Mouse (Mus musculus) CH12.LX (cell line): ENCODE data around the gene Zscan20.

Source experiments
- CHD1 ChIP-seq: IDR thresholded peaks from 2 replicates; pipeline ENCODE4 v1.6.1; 2012; ENCODE audit warnings: low read depth, low read length, improper control_type of control experiment, inconsistent platforms
- CTCF ChIP-seq, 2 experiments: IDR thresholded peaks in 1 of 2; conservative IDR thresholded peaks in 1 of 2; 2 replicates each; pipeline ENCODE4 v1.5.1; 2011 to 2012; ENCODE audit warnings: low read depth in 2 of 2, low read length in 2 of 2, improper control_type of control experiment in 1 of 2, inconsistent platforms in 1 of 2, mild to moderate bottlenecking in 1 of 2, moderate library complexity in 1 of 2
- E2F4 ChIP-seq: IDR thresholded peaks from 2 replicates; pipeline ENCODE4 v1.6.1; 2011; ENCODE audit warnings: low read depth, low read length, improper control_type of control experiment; ENCODE audit not compliant: insufficient replicate concordance
- EP300 ChIP-seq: IDR thresholded peaks from 2 replicates; pipeline ENCODE4 v1.6.1; 2011; ENCODE audit warnings: low read length, improper control_type of control experiment
- ETS1 ChIP-seq: conservative IDR thresholded peaks from 2 replicates; pipeline ENCODE4 v1.6.1; 2012; ENCODE audit warnings: low read depth, mild to moderate bottlenecking, inconsistent platforms, low read length, improper control_type of control experiment, moderate library complexity
- HCFC1 ChIP-seq: IDR thresholded peaks from 2 replicates; pipeline ENCODE4 v1.6.1; 2012; ENCODE audit warnings: low read depth, mild to moderate bottlenecking, inconsistent platforms, low read length, improper control_type of control experiment
- JUND ChIP-seq: conservative IDR thresholded peaks from 2 replicates; pipeline ENCODE4 v1.6.1; 2011; ENCODE audit warnings: low read depth, low read length, improper control_type of control experiment
- MAX ChIP-seq: IDR thresholded peaks from 2 replicates; pipeline ENCODE4 v1.6.1; 2011; ENCODE audit warnings: low read length, improper control_type of control experiment
- MEF2A ChIP-seq: IDR thresholded peaks from 2 replicates; pipeline ENCODE4 v1.6.1; 2014; ENCODE audit warnings: low read depth, mild to moderate bottlenecking, inconsistent platforms, low read length, improper control_type of control experiment, borderline replicate concordance
- POLR2A ChIP-seq: IDR thresholded peaks from 2 replicates; pipeline ENCODE4 v1.6.1; 2011; ENCODE audit warnings: low read depth, mild to moderate bottlenecking, improper control_type of control experiment, low read length
- RCOR1 ChIP-seq: conservative IDR thresholded peaks from 2 replicates; pipeline ENCODE4 v1.6.1; 2012; ENCODE audit warnings: low read depth, mild to moderate bottlenecking, inconsistent platforms, low read length, improper control_type of control experiment
- TCF12 ChIP-seq: IDR thresholded peaks from 2 replicates; pipeline ENCODE4 v1.6.1; 2014; ENCODE audit warnings: low read depth, mild to moderate bottlenecking, inconsistent platforms, low read length, improper control_type of control experiment
- ZMIZ1 ChIP-seq: IDR thresholded peaks from 2 replicates; pipeline ENCODE4 v1.6.1; 2012; ENCODE audit warnings: low read depth, mild to moderate bottlenecking, inconsistent platforms, low read length, improper control_type of control experiment
- ZNF384 ChIP-seq: IDR thresholded peaks from 2 replicates; pipeline ENCODE4 v1.6.1; 2012; ENCODE audit warnings: low read depth, low read length, improper control_type of control experiment, inconsistent platforms

DNA sequence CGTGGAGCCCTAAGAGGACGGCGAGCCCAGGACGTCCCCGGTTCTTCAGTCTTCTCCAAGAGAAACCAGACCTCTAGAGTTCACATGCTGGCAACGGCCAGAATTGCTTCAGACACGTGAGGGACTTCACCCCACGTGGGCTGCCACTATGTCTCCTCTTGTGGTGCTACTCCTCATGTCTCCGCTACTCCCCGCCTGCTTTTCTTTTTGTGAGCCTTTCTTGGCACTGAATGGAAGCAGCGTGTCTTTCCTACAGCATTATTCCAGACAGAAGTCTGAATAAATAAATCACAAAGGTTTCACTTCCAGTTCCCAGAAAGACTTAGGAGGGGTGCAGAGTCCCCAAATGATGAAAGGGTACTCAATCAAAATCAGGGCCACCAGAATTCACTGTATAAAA, 2.2 kb downstream of the Zscan20 start:
- TF ChIP-seq HCFC1 = no peak
- no peak for TF ChIP-seq JUND
- TF ChIP-seq MEF2A = no peak
- TF ChIP-seq CHD1 = no peak
- TF ChIP-seq E2F4 = no peak
- no peak for TF ChIP-seq MAX
- no peak for TF ChIP-seq TCF12
- no peak for TF ChIP-seq CTCF (conservative IDR thresholded peaks at IDR 0.05 in 1 of 2, IDR thresholded peaks at IDR 0.05 in 1 of 2; ENCODE audit: low read depth in 2 of 2, low read length in 2 of 2)
- TF ChIP-seq POLR2A = no peak
- TF ChIP-seq ZMIZ1 = no peak
- no peak for TF ChIP-seq ZNF384
- no peak for TF ChIP-seq ETS1
- TF ChIP-seq EP300 = no peak
- no peak for TF ChIP-seq RCOR1
